Mouse (Mus musculus) cerebellum, adult 2 months (tissue): Measurements from ENCODE around the gene Abi3bp. TPM values are rescaled to one million over a fixed set of nuclear protein-coding genes. Genes with fewer than 3 reads are reported as not detected.

ENCODE experiments used
- DNase-seq, 2 experiments: peaks; one replicate each; pipeline ENCODE4 v3.0.0; 2021
- H3K27ac ChIP-seq: fragments of 200-500 bp; 2 replicates; pipeline ENCODE4 v1.5.1; 2012; ENCODE audit warnings: low read length, control low read depth, inconsistent platforms; ENCODE audit not compliant: insufficient read depth
- H3K27me3 ChIP-seq: fragments of 200-500 bp; 2 replicates; pipeline ENCODE4 v1.6.1; 2012; ENCODE audit warnings: inconsistent platforms, mild to moderate bottlenecking, low read length, moderate library complexity; ENCODE audit not compliant: control insufficient read depth, insufficient read depth
- H3K4me1 ChIP-seq: fragments of 200-500 bp; 2 replicates; pipeline ENCODE4 v1.6.1; 2011; ENCODE audit warnings: low read length; ENCODE audit not compliant: control insufficient read depth, insufficient read depth
- H3K4me3 ChIP-seq: fragments of 200-500 bp; replicated peaks from 2 replicates; pipeline ENCODE3; 2011; ENCODE audit warnings: mild to moderate bottlenecking, low read depth, low read length, control low read depth; ENCODE audit not compliant: insufficient read depth
- CTCF ChIP-seq: fragments of 200-500 bp; IDR thresholded peaks from 2 replicates; pipeline ENCODE4 v1.5.1; 2011; ENCODE audit warnings: low read depth, mild to moderate bottlenecking, control low read depth, low read length, moderate library complexity, borderline replicate concordance; ENCODE audit not compliant: insufficient read depth
- POLR2A ChIP-seq: fragments of 200-500 bp; IDR thresholded peaks from 2 replicates; pipeline ENCODE4 v1.6.1; 2011; ENCODE audit warnings: low read length, control low read depth, borderline replicate concordance; ENCODE audit not compliant: insufficient read depth
- WGBS: fragments of 180-500 bp; shearing (Covaris S2); methylation state at CpG from one replicate; pipeline ENCODE4 v1.1.7; 2018; 5-methylcytosine and 5-hydroxymethylcytosine counted together
- polyA plus RNA-seq: library from polyadenylated mRNA; depleted of rRNA; stranded (reverse); fragments of >200 nt; gene quantifications from 2 replicates; pipeline ENCODE4 v1.2.3, GENCODE M21; 2012

Gene Abi3bp
- polyA plus RNA-seq, 1 experiment: 4.4 TPM

GRCm38 (mm10) chr16:56673420-56673819, 195.7 kb downstream of the Abi3bp start:
- Histone ChIP-seq H3K4me1 (no peaks in the 10 kb centered on the region), H3K4me3 (no peak overlapping the region), H3K27ac (no peak overlapping the region), H3K27me3 (no peaks in the 10 kb centered on the region)
- 50% methylated on average over 2 of the region's 2 CpGs for WGBS
- TF ChIP-seq CTCF: no peak
- TF ChIP-seq POLR2A: no peak
- DNase-seq: no peak

- TF ChIP-seq CTCF (peak; percentile 42; the same call in 1 of the 2 replicates), POLR2A (no peak)
- peak; percentile 23 to 42 for DNase-seq
- H3K4me1 ChIP-seq: no peaks in the 10 kb centered on the region
- no peak overlapping the region for H3K27ac ChIP-seq
- H3K4me3 ChIP-seq: no peak overlapping the region
- 46% methylated on average over 4 of the region's 4 CpGs for WGBS
- no peaks in the 10 kb centered on the region for H3K27me3 ChIP-seq
Measured at GRCm38 (mm10) chr16:56677146-56677545, 199.5 kb downstream of the Abi3bp start.

- TF ChIP-seq CTCF (no peak), POLR2A (no peak)
- no peak overlapping the region for H3K27ac ChIP-seq
- H3K4me3 ChIP-seq: no peak overlapping the region
- DNase-seq: no peak
- H3K4me1 ChIP-seq: no peaks in the 10 kb centered on the region
- H3K27me3 ChIP-seq: no peaks in the 10 kb centered on the region
- 18% methylated on average over 8 of the region's 8 CpGs for WGBS
Measured at GRCm38 (mm10) chr16:56681010-56681645, 203.4 kb downstream of the Abi3bp start.

- Histone ChIP-seq H3K27ac (no peak overlapping the region), H3K4me3 (no peak overlapping the region), H3K4me1 (no peaks in the 10 kb centered on the region; the same call in 1 of the 2 replicates), H3K27me3 (no peaks in the 10 kb centered on the region)
- TF ChIP-seq CTCF (no peak), POLR2A (no peak)
- DNase-seq: no peak
- 86% methylated on average over 5 of the region's 5 CpGs for WGBS
Measured at GRCm38 (mm10) chr16:56686747-56687146, 209.1 kb downstream of the Abi3bp start.

GRCm38 (mm10) chr16:56690715-56691114, 213.0 kb downstream of the Abi3bp start:
- Histone ChIP-seq H3K27me3 (no peaks in the 10 kb centered on the region), H3K4me3 (no peak overlapping the region), H3K27ac (no peak overlapping the region), H3K4me1 (no peaks in the 10 kb centered on the region; the same call in 1 of the 2 replicates)
- DNase-seq: peak in 1 of 2 experiments; percentile 17
- 47% methylated on average over 7 of the region's 7 CpGs for WGBS
- TF ChIP-seq CTCF: no peak
- no peak for TF ChIP-seq POLR2A

- no peak for DNase-seq
- no peak overlapping the region for H3K4me3 ChIP-seq
- TF ChIP-seq CTCF (no peak), POLR2A (no peak)
- no peaks in the 10 kb centered on the region for H3K27me3 ChIP-seq
- H3K27ac ChIP-seq: no peak overlapping the region
- WGBS: 54% methylated on average over 2 of the region's 2 CpGs
- H3K4me1 ChIP-seq: no peaks in the 10 kb centered on the region
Measured at GRCm38 (mm10) chr16:56696448-56696847, 218.8 kb downstream of the Abi3bp start.

GRCm38 (mm10) chr16:56700898-56701297, 223.2 kb downstream of the Abi3bp start:
- 91% methylated on average over 3 of the region's 3 CpGs for WGBS
- H3K4me1 ChIP-seq: no peaks in the 10 kb centered on the region

GRCm38 (mm10) chr16:56705731-56706130, 228.1 kb downstream of the Abi3bp start:
- Histone ChIP-seq H3K4me1 (no peaks in the 10 kb centered on the region), H3K27ac (no peak overlapping the region), H3K4me3 (no peak overlapping the region), H3K27me3 (no peaks in the 10 kb centered on the region)
- TF ChIP-seq CTCF (no peak), POLR2A (no peak)
- 91% methylated on average over 3 of the region's 3 CpGs for WGBS
- no peak for DNase-seq

More at GRCm38 (mm10) chr16:56700898-56701297, 223.2 kb downstream of the Abi3bp start:
- H3K27ac ChIP-seq: no peak overlapping the region
- H3K27me3 ChIP-seq: no peaks in the 10 kb centered on the region
- H3K4me3 ChIP-seq: no peak overlapping the region
- DNase-seq: no peak
- TF ChIP-seq POLR2A (no peak), CTCF (no peak)
